Mouse (Mus musculus): Measurements from ENCODE around the gene Dop1b. TPM values are rescaled to one million over a fixed set of nuclear protein-coding genes. Genes with fewer than 3 reads are reported as not detected.
A peak's percentile ranks its signal among the peaks of the same experiment; 100 is the strongest.

Dop1b gene
- total and polyA plus RNA-seq, 3 experiments, result 0.90 to 4.5 (median 3.1) TPM

DNA sequence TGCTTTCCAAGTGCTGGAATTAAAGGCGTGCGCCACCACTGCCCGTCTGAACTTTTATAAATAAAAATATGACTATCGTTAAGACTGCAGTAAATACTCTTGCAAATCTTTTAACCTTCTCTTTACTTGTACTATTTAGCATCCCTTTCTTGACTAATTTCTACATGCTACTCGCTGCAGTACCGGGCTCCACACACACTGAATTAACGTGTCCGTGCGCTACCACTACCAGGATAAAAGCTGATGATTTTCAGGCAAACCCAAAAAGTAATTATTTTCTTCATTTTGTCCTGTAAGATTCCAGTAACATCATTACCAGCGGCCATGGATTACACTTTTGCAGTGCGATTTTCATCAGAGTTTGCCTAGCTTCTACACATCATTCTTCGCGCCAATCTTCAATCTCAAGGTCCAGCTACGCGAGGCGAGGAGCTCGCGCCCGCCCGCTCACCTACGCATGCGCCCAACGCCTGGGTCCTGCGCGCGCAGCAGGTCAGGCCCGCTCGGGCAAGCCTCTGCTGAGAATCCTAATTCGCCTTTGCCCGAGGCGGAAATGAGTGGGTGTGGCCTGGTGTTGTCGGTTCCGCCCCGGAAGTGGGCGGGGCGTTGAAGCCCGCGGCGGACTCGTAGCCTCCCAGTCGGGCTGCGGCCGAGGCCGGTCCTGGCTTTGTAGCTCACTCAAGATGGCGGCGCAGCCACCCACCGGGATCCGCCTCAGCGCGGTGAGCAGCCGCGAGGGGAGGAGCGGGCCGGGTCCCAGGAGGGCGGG lies 120.1 kb downstream of the Dop1b start, which contains the start of gene Morc3:
Gene Morc3 (plus strand): TSS at position 495 of the 769 bp plus-strand sequence.
- H3K4me1 ChIP-seq (ENCODE audit: control insufficient read depth in 1 of 2, insufficient read depth in 2 of 2), result peaks cover 0 to 45% of the 10 kb centered on the region in 2 experiments; a peak in 2 of 4 replicates
- peak; percentile 100 for DNase-seq (ENCODE audit: extremely low read depth)
- H3K27ac ChIP-seq (ENCODE audit: insufficient read depth, low read depth), result peak within 1 kb of the TSS; percentile 65
- peak within 1 kb of the TSS; percentile 90 to 96 (median 90) for H3K4me3 ChIP-seq (replicated peaks in 1 of 3; ENCODE audit: low read depth in 2 of 3, low read length in 2 of 3, poor library complexity in 1 of 3)
- TF ChIP-seq ZNF384 (IDR thresholded peaks at IDR 0.05; ENCODE audit: low read depth, low read length) (no peak; the same call in 1 of the 2 replicates), USF2 (conservative IDR thresholded peaks at IDR 0.05; ENCODE audit: low read depth, low read length) (peak; percentile 49), SIN3A (IDR thresholded peaks at IDR 0.05; ENCODE audit: low read length) (peak; percentile 90; the same call in 1 of the 2 replicates), NELFE (IDR thresholded peaks at IDR 0.05; ENCODE audit: low read depth, low read length) (peak; percentile 94), E2F4 (IDR thresholded peaks at IDR 0.05; ENCODE audit: insufficient replicate concordance, low read depth, low read length) (peak; percentile 92; the same call in 1 of the 2 replicates), ZKSCAN1 (IDR thresholded peaks at IDR 0.05; ENCODE audit: borderline replicate concordance, low read depth, low read length) (no peak), JUND (conservative IDR thresholded peaks at IDR 0.05; ENCODE audit: low read depth, low read length) (no peak), ZMIZ1 (IDR thresholded peaks at IDR 0.05; ENCODE audit: low read depth, low read length) (peak; percentile 93), TBP (conservative IDR thresholded peaks at IDR 0.05; ENCODE audit: low read depth, low read length) (peak; percentile 78; the same call in 1 of the 2 replicates), SMC3 (IDR thresholded peaks at IDR 0.05; ENCODE audit: low read depth, low read length) (peak; percentile 15; the same call in 1 of the 2 replicates), BHLHE40 (IDR thresholded peaks at IDR 0.05; ENCODE audit: low read depth, low read length) (0 out of 2 replicates have a peak, but pooled peaks have one; percentile 14), JUN (IDR thresholded peaks at IDR 0.05; ENCODE audit: insufficient read depth, low read depth, low read length) (no peak), RAD21 (IDR thresholded peaks at IDR 0.05; ENCODE audit: low read depth, low read length) (no peak), POLR2A (IDR thresholded peaks at IDR 0.05; ENCODE audit: low read depth, low read length) (peak; percentile 98), USF1 (IDR thresholded peaks at IDR 0.05; ENCODE audit: low read depth, low read length) (no peak), MAX (IDR thresholded peaks at IDR 0.05; ENCODE audit: low read length) (peak; percentile 100), MYC (IDR thresholded peaks at IDR 0.05; ENCODE audit: low read depth, low read length) (peak; percentile 39; the same call in 1 of the 2 replicates), EP300 (IDR thresholded peaks at IDR 0.05; ENCODE audit: low read length) (no peak), HCFC1 (IDR thresholded peaks at IDR 0.05; ENCODE audit: low read depth, low read length) (peak; percentile 88), TCF12 (IDR thresholded peaks at IDR 0.05; ENCODE audit: low read depth, low read length) (peak; percentile 97), PAX5 (IDR thresholded peaks at IDR 0.05; ENCODE audit: low read length) (no peak), MXI1 (IDR thresholded peaks at IDR 0.05; ENCODE audit: low read depth, low read length) (0 out of 2 replicates have a peak, but pooled peaks have one; percentile 82), IRF4 (IDR thresholded peaks at IDR 0.05; ENCODE audit: low read depth, low read length) (peak; percentile 88), ETS1 (conservative IDR thresholded peaks at IDR 0.05; ENCODE audit: low read depth, low read length) (peak; percentile 82), RCOR1 (conservative IDR thresholded peaks at IDR 0.05; ENCODE audit: low read depth, low read length) (no peak), MAZ (IDR thresholded peaks at IDR 0.05; ENCODE audit: low read depth, low read length) (0 out of 2 replicates have a peak, but pooled peaks have one; percentile 30), MEF2A (IDR thresholded peaks at IDR 0.05; ENCODE audit: borderline replicate concordance, low read depth, low read length) (peak; percentile 84; the same call in 1 of the 2 replicates), MAFK (IDR thresholded peaks at IDR 0.05; ENCODE audit: insufficient replicate concordance, low read length) (no peak), CHD2 (IDR thresholded peaks at IDR 0.05; ENCODE audit: low read length) (peak; percentile 49; the same call in 1 of the 2 replicates), GABPA (IDR thresholded peaks at IDR 0.05; ENCODE audit: insufficient replicate concordance, low read depth, low read length) (no peak), UBTF (IDR thresholded peaks at IDR 0.05; ENCODE audit: low read depth, low read length) (peak; percentile 85; the same call in 1 of the 2 replicates), POLR2AphosphoS2 (IDR thresholded peaks at IDR 0.05; ENCODE audit: low read depth, low read length) (peak; percentile 85; the same call in 1 of the 2 replicates), KAT2A (IDR thresholded peaks at IDR 0.05; ENCODE audit: insufficient replicate concordance, low read length) (peak; percentile 82; the same call in 1 of the 2 replicates), NRF1 (IDR thresholded peaks at IDR 0.05; ENCODE audit: low read depth, low read length) (peak; percentile 98), ZC3H11A (IDR thresholded peaks at IDR 0.05; ENCODE audit: low read depth, low read length) (no peak; the same call in 1 of the 2 replicates), ELF1 (IDR thresholded peaks at IDR 0.05; ENCODE audit: low read depth, low read length) (peak; percentile 98)
- peak within 1 kb of the TSS; percentile 85 for H3K9ac ChIP-seq (ENCODE audit: insufficient read depth, low read depth)
- peaks cover 43% of the 10 kb centered on the region for H3K79me2 ChIP-seq (replicated peaks; ENCODE audit: control insufficient read depth, extremely low read depth, insufficient read depth, poor library complexity, severe bottlenecking)
- H3K27me3 ChIP-seq (replicated peaks), result no peaks in the 10 kb centered on the region
- H3K36me3 ChIP-seq (replicated peaks in 1 of 2; ENCODE audit: control insufficient read depth in 1 of 2, insufficient read depth in 1 of 2, low read length in 1 of 2), result peaks cover 0 to 27% of the 10 kb centered on the region in 2 experiments
- in situ Hi-C loops (cut with MboI; ENCODE audit: low pct_ligation_motif_present, low pct_unique_long_range_greater_than_20kb, low sequenced_read_pairs), result loop anchor here (10.0 kb wide), 1 partner anchor 47 kb away; no protein-coding TSS in a partner anchor
- H3K4me2 ChIP-seq (ENCODE audit: insufficient read depth, low read depth, poor library complexity, severe bottlenecking), result peak within 1 kb of the TSS; percentile 44
- H3K9me3 ChIP-seq (replicated peaks; ENCODE audit: low read length), result peaks cover 10% of the 10 kb centered on the region
- dilution Hi-C loops (cut with MboI; ENCODE audit: extremely low pct_ligation_motif_present, extremely low pct_unique_long_range_greater_than_20kb, low sequenced_read_pairs), result no loop called here
